In genomic region chr14:104521458-104521848, GRCm38 (mm10) we compare ENCODE assay signal across 8 mouse cellular contexts. TPM values are rescaled to one million over a fixed set of nuclear protein-coding genes. Genes with fewer than 3 reads are reported as not detected.
A peak's percentile ranks its signal among the peaks of the same experiment; 100 is the strongest.
DNase-seq lines count a peak whose midpoint lies in the region; ATAC-seq lines count a peak whose summit lies in the region.

No protein-coding gene starts in this region.

- ATAC-seq in heart, embryonic 15.5 days (replicated peaks; ENCODE audit: insufficient number of reproducible peaks, insufficient read depth, low FRiP score, low read depth) = no peak
- no peak for ATAC-seq in hindbrain, embryonic 13.5 days (ENCODE audit: low FRiP score)
- ATAC-seq in midbrain, embryonic 15.5 days (replicated peaks) = no peak
- no peak for ATAC-seq in CD4-positive, CD25-positive, alpha-beta regulatory T cell, adult 4 months

- H3K4me3 ChIP-seq in heart, embryonic 15.5 days = peak overlapping the region; percentile 95
- H3K4me3 ChIP-seq in hindbrain, embryonic 13.5 days = peak overlapping the region; percentile 90
- peak overlapping the region; percentile 87 for H3K4me3 ChIP-seq in midbrain, embryonic 15.5 days

- H3K36me3 ChIP-seq in heart, embryonic 15.5 days = no peaks in the 10 kb centered on the region
- H3K36me3 ChIP-seq in hindbrain, embryonic 13.5 days = peaks cover 8% of the 10 kb centered on the region; the same call in 1 of the 2 replicates
- no peaks in the 10 kb centered on the region for H3K36me3 ChIP-seq in midbrain, embryonic 15.5 days (replicated peaks)

- under 1% methylated on average over 9 of the region's 9 CpGs for WGBS in heart, embryonic 15.5 days
- WGBS in hindbrain, embryonic 13.5 days = 5% methylated on average over 9 of the region's 9 CpGs
- WGBS in midbrain, embryonic 15.5 days = 3% methylated on average over 9 of the region's 9 CpGs

- no peak for DNase-seq in heart, postnatal 4 days
- DNase-seq in c-Kit-negative CD71-positive TER-119-positive erythroid progenitor cells, embryonic 14.5 days (ENCODE audit: low read depth, low spot score) = peak; percentile 19
- DNase-seq in thymus, postnatal 25 days = no peak
- DNase-seq in left cerebral cortex, adult 9 months (ENCODE audit: low spot score in 2 of 2) = no peak

- no peak overlapping the region for H3K27ac ChIP-seq in heart, embryonic 15.5 days
- no peak overlapping the region for H3K27ac ChIP-seq in hindbrain, embryonic 13.5 days
- no peak overlapping the region for H3K27ac ChIP-seq in midbrain, embryonic 15.5 days

- no peaks in the 10 kb centered on the region for H3K9me3 ChIP-seq in heart, embryonic 15.5 days (replicated peaks)
- peaks cover 11% of the 10 kb centered on the region; the same call in 1 of the 2 replicates for H3K9me3 ChIP-seq in hindbrain, embryonic 13.5 days
- H3K9me3 ChIP-seq in midbrain, embryonic 15.5 days = 0 out of 2 replicates have a peak, but pooled peaks cover 3% of the 10 kb centered on the region

- H3K27me3 ChIP-seq in heart, embryonic 15.5 days = no peaks in the 10 kb centered on the region
- 0 out of 2 replicates have a peak, but pooled peaks cover 3% of the 10 kb centered on the region for H3K27me3 ChIP-seq in hindbrain, embryonic 13.5 days
- no peaks in the 10 kb centered on the region for H3K27me3 ChIP-seq in midbrain, embryonic 15.5 days (replicated peaks)

- H3K9ac ChIP-seq in heart, embryonic 15.5 days = peak overlapping the region; percentile 89
- H3K9ac ChIP-seq in hindbrain, embryonic 13.5 days = peak overlapping the region; percentile 67
- peak overlapping the region; percentile 28 for H3K9ac ChIP-seq in midbrain, embryonic 15.5 days

- H3K4me2 ChIP-seq in heart, embryonic 15.5 days = peak overlapping the region; percentile 76
- peak overlapping the region; percentile 75 for H3K4me2 ChIP-seq in hindbrain, embryonic 13.5 days
- H3K4me2 ChIP-seq in midbrain, embryonic 15.5 days = peak overlapping the region; percentile 73

- peaks cover 4% of the 10 kb centered on the region for H3K4me1 ChIP-seq in heart, embryonic 15.5 days (replicated peaks)
- H3K4me1 ChIP-seq in hindbrain, embryonic 13.5 days (replicated peaks) = peaks cover 11% of the 10 kb centered on the region
- H3K4me1 ChIP-seq in midbrain, embryonic 15.5 days = peaks cover 12% of the 10 kb centered on the region

RNA-seq across cellular contexts. Expression of gene Rnf219, which starts 1.0 kb away (rescaled TPM):
- polyA plus RNA-seq in heart, embryonic 15.5 days (2015; fragmentation: Nextera tagmentation; extraction: Ambion mirVana) = 11.4 and 17.6 TPM in 2 replicates
- total RNA-seq in heart, postnatal 4 days (2021) = 10 to 100 TPM; 10.3 to 12.6 TPM
- polyA plus RNA-seq in hindbrain, embryonic 13.5 days (2015; fragmentation: Nextera tagmentation; extraction: Ambion mirVana) = 35.2 and 36.0 TPM in 2 replicates
- 31.9 and 34.6 TPM in 2 replicates for polyA plus RNA-seq in midbrain, embryonic 15.5 days (2015; fragmentation: Nextera tagmentation; extraction: Ambion mirVana)
- 10 to 100 TPM; 23.4 to 30.1 TPM for polyA plus RNA-seq in CD4-positive, CD25-positive, alpha-beta regulatory T cell, adult 4 months (2017; shearing (Covaris generic))

RNA-seq across cellular contexts. Expression of gene Pou4f1, which starts 53.7 kb away (rescaled TPM):
- 0.16 and 0.33 TPM in 2 replicates for polyA plus RNA-seq in heart, embryonic 15.5 days (2015; fragmentation: Nextera tagmentation; extraction: Ambion mirVana)
- under 1 TPM; 0.23 to 0.24 TPM for total RNA-seq in heart, postnatal 4 days (2021)
- 83.5 and 84.1 TPM in 2 replicates for polyA plus RNA-seq in hindbrain, embryonic 13.5 days (2015; fragmentation: Nextera tagmentation; extraction: Ambion mirVana)
- 66.1 and 70.7 TPM in 2 replicates for polyA plus RNA-seq in midbrain, embryonic 15.5 days (2015; fragmentation: Nextera tagmentation; extraction: Ambion mirVana)
- 1 to 10 TPM; 1.1 to 1.7 TPM for polyA plus RNA-seq in CD4-positive, CD25-positive, alpha-beta regulatory T cell, adult 4 months (2017; shearing (Covaris generic))

Comparison
In these comparisons a context has a peak if more than half of its experiments do, and no peak if none do; other contexts are left out.
1. H3K9ac ChIP-seq: peak in every context shown above with its lines; median percentile 89 in heart, embryonic 15.5 days; 67 in hindbrain, embryonic 13.5 days; 28 in midbrain, embryonic 15.5 days.
2. RNA of gene Pou4f1, which starts 53.7 kb away (polyA plus RNA-seq): 83.5 to 84.1 TPM in hindbrain, embryonic 13.5 days and 66.1 to 70.7 TPM in midbrain, embryonic 15.5 days; 1.1 to 1.7 TPM in CD4-positive, CD25-positive, alpha-beta regulatory T cell, adult 4 months and 0.16 to 0.33 TPM in heart, embryonic 15.5 days; every median in the first group is over 10 times any median in the second.
3. Peak in every context shown above with its lines, with median percentiles within 50 percentile points of each other: H3K4me2 ChIP-seq and H3K4me3 ChIP-seq.